Mouse (Mus musculus) heart, postnatal 14 days (tissue): ENCODE data around the gene Cdh24. TPM values are rescaled to one million over a fixed set of nuclear protein-coding genes. Genes with fewer than 3 reads are reported as not detected.

Source experiments
- DNase-seq, 2 experiments: peaks; one replicate each; pipeline ENCODE4 v3.0.0; 2021 to 2022
- intact Hi-C: fragments of 180-260 bp; cut with DNase I; formaldehyde crosslinking; loops from one replicate; pipeline ENCODE4 v1.15.1; 2025
- long read RNA-seq, 2 experiments: library from polyadenylated mRNA; stranded (forward); transcript quantifications; one replicate each; pipeline ENCODE4 v2.0.0; 2021
- total RNA-seq, 2 experiments: library from RNA; stranded (reverse); gene quantifications; 2 replicates each; pipeline ENCODE4 v1.2.3; 2021

Gene Cdh24
- total RNA-seq = 1 to 10 TPM; 1.1 to 1.6 TPM
- long read RNA-seq, experiment 1 = 0 reads
- long read RNA-seq, experiment 2 = 0 reads

DNA sequence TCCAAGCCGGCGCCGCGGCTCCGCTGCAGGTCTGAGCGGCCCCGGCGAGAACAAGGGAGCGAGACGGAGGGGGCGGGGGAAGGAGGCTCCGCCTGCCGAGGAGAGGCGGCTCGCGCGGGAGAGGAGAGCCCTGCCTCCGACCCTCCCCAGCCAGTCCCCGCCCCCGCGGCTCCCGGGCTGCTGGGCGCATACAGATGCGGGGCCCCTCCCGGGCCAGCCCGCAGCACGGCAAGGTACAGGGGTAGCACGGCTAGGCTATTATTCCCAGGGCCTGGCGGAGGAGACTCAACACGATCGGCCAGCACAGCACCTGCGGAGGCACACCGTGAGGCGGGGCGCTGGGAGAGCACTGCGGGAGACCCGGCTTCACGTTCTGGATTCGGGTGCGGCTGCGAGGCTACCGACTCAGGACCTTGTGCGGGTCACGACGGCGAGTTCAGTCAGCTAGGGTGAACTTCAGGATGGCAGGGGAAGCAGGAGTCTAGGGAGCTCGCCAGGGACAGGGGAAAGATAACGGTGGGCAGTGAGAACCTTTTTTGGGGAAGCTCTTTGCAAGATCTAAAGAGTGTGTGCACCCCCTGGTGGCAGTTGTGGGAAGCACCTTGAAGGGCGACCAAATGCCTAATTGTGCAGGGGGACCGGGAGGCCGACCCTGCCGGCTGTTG, at the start of gene Cdh24:
Cdh24 (minus strand) TSS at position 60 of the 665 bp plus-strand sequence.
- intact Hi-C loops = loop anchor here (1.0 to 10.0 kb wide), 4 partner anchors 34 to 577 kb away; partner anchors contain the start of gene 4931414P19Rik
- peak; percentile 89 to 90 for DNase-seq

DNA sequence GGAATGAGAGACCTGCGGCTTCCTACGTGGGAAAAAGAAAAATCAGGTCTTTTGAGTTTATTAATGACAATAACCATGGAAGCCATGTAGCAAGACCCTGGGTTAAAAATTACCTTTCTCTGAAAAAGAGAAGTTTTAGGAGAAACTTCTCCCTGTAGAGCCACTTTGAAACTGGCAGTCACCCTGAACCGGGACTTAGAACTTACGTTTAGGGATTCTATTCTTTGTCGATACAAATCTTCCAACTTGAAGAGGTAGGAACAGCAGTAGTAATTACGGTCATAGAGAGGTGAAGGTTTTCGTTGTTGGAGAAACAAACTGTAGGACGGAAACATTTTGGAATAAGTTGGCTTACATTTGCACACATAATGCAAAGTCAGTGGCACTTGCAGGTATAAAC, 46.1 kb upstream of the Cdh24 start:
- intact Hi-C loops = loop anchor here (5.0 to 10.0 kb wide), 2 partner anchors 35 to 328 kb away; partner anchors contain the start of gene Ngdn
- DNase-seq = no peak

DNA sequence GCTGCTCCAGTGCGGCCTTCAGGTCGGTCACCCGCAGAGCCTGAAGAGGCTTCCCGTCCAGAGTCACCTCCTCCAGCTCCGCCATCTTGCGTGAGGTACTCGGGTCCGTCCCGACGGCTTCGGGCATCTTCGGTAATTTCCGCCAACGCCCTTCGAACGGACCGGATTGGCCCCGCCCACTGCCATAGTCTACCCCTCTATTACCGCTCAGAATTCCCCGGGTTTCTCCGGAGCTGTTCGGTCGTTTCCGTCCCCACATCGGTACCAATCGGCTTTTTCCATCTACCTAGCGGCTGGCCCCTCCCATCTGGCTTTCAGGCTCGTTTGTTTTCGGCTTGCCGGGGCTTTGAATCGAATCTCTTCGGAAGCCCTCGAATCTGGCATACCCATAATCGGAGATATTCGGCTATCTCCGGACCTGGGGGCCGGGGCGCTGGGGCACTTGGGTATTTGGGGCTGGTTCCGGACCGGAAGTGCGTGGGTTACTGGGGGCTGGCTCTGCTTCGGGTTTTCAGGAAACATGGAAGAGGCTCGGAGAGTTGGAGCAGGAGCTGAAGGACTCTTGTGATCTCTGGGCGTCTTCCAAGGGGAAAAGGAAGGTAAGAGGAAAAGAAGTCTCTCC, 45.5 kb upstream of the Cdh24 start, which contains the start of gene Acin1:
Acin1 (minus strand) TSS at position 410 of the 622 bp plus-strand sequence.
- DNase-seq = peak; percentile 100
- intact Hi-C loops = loop anchor here (5.0 to 10.0 kb wide), 2 partner anchors 34 to 328 kb away; partner anchors contain the start of gene Ngdn

DNA sequence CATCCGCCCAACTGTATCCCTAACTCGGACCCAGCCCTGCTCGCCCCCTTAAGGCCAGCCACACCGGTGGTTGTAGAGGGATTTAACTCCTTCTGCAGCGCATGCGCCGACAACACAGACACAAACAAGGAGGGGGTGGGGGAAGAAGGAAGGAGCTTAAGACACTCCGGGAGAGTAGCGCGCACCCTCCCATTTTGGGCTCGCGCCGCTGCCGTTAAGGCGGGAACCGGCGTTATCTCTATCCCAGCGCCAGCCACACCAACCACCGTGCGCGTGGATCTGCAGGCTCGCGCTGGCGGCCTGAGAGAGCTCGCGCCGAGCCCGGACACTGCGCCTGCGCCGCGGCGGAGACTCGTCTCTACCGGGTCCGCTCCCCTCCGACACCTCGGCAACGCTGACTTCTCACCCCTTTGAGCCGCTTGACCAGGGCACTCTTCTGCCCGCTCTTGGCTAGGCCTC, 44.9 kb upstream of the Cdh24 start, which contains the start of gene 1700123O20Rik:
1700123O20Rik (plus strand) TSS at position 154 of the 459 bp plus-strand sequence.
- intact Hi-C loops = loop anchor here (5.0 to 10.0 kb wide), 2 partner anchors 34 to 329 kb away; partner anchors contain the start of gene Ngdn
- DNase-seq = no peak

DNA sequence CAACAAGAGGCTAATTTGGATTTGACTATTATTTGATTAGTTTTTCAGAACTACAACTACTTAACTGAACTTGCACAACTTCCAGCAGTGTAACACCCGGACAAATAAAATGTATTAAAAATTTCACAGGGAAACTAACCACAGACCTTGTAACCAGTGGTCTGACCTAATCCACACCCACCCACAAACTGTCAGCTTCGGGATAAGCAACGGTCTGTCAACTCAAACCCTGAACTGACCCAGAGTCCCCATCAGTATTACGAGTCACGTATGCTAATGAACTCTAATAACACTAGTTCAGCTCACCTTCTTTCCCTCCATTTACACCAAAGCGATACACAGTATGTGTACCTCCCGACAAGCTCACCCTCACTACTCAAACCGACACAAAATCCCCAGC, 44.3 kb upstream of the Cdh24 start:
- intact Hi-C loops = loop anchor here (5.0 to 10.0 kb wide), 2 partner anchors 33 to 329 kb away; partner anchors contain the start of gene Ngdn
- no peak for DNase-seq

DNA sequence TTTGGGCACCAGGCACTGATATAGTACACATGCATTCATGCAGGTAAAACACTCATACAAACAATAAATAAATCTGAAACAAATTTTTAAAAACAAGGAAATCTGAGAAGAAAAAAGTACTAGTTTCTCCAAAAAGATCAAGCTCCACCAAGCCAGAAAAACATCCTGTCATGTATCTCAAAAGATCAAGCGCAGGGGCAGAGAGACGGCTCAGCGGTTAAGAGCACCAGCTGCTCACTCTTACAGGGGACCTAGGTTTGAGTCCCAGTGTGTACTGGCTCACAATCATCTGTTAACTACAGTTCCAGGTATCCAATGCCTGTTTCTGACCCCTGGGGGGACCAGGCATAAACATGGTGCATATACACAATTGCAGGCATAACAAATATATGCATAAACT, 41.2 kb upstream of the Cdh24 start:
- no peak for DNase-seq
- intact Hi-C loops = loop anchor here (10.0 kb wide), 1 partner anchor 332 kb away; the partner anchor contains the start of gene Ngdn

DNA sequence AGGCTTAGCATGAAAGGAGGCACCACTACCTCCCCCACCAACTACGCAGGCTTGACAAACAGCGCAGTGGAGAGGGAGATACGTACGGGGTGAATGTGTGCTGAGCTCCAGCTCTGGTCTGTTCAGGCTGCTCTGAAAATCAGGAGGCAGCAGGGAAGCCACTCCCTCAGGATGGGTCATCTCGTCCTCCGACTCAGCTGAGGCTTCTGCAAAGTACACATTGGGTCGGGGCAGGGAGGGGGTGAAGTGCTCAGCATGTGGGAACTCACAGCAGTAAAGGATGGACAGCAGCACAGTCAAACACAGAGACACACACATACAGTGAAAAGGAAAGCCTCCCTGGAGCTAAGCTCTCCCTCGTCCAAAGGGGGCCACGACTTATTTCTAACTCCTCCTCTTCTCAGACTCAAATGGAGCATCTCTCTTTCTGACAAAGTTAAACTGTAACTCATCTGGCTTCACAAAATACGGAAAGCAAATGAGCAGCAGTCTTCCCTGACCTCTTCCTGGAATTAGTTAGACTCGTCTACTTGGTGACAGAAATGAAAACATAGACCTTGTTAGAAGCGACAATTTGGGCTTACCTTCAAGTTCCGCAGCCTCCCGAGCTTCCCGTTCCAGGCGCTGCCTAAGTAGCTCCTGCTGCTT, 37.6 kb upstream of the Cdh24 start:
- intact Hi-C loops = no loop called here
- DNase-seq = no peak

DNA sequence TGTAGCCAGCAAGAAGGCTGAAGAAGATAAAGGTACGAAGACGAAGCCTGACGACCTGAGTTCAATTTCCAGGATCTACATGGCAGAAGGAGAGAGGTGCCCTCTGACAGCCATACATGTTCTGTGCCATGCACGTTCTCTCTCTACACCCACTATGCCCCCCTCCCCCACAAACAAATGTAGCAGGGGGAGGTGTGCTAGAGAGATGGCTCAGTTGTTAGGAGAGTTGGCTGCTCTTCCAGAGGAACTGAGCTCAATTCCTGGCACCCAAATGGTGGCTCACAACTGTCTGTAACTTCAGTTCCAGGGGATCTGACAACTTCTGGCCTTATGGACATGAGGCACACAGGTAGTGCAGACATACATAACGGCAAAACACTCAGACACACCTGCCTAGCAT, 35.1 kb upstream of the Cdh24 start:
- DNase-seq = no peak
- intact Hi-C loops = no loop called here

DNA sequence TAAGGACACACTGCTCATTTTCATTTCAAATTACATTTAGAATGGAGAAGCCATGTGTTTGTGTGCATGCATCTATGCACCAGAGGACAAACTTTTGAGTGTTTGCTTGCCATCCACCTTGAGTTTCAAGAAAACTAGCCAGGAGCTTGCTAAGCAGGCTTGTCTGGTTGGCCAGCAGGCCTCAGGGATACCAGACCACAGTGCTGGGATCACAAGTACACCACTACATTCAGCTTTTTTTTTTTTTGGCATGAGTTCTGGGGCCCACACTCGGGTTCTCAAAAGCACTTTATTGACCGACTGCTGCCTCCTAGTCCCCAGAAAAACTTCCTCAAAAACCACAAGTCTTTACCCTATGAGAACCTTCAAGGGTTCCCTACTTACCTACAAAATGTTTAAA, 33.2 kb upstream of the Cdh24 start:
- intact Hi-C loops = no loop called here
- no peak for DNase-seq

DNA sequence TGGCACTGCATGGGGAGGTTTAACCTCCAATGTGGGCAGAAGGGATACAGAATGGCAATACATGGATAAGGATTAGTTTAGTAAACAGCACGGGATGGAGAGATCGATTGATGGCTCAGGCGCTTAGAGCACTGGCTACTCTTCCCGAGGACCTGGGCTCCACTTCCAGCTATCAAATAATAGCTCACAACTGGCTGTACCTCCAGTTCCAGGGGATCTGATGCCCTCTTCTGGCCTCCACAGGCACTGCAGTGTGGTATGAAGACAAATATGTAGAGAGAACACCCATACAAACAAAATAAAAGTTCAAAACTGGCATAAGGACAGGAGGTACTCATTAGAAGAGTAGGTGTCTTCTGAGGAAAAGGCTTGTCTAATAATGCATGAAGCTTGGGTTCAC, 28.2 kb upstream of the Cdh24 start:
- DNase-seq = peak; percentile 53 to 65
- intact Hi-C loops = no loop called here

DNA sequence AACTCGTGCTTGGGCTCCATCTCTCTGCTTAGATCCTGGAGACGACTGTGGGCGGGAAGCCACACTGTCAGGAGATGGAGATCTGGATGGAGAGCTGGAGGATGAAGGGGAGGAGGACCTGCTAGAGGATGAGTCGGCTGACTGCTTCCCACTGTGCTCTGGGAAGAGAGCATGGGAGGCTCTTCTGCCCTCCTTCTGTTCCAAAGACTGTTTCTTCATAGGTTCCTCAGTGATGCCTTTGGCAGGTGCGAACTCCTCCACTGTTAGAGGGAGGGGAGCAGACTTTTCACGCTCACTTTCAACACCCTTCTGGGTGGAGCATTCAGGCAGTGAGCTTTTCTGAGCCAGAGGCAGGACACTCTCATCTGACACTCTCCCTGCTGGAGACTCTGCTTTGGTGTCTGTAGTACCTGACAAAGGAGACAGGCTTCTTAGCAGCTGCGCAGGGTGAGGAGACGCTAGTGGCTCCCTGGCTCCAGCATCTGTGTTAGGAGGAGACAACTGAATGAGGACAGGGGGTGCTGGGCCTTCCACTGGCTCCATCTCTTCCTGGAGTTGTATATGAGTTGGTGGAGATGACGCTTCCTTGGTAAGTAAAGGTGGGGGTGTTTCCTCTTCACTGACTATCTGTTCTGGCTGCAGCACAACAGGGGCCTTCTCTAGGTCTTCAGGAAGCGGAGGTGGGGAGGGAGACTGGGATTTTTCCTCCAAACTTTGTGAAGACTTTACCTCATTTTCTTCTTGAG, 23.5 kb upstream of the Cdh24 start:
- no peak for DNase-seq
- intact Hi-C loops = no loop called here

DNA sequence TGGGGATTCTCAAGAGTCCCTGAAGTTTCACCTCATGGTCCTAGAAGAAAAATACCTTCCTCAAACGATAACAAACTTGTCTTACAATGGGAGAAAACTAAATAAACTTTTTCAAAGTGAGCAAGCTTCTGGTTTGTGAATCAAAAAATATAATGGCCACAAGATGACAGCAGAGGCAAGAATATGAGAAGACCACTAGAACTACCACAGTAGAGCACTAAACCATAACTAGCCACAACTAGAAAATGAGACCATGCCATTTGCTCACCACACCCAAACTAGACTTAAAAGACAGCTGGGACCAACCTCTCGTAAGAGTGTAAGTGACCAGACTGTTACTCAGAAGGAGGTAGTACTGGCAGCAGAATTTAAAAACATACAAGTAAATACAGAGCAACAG, 18.8 kb upstream of the Cdh24 start:
- intact Hi-C loops = loop anchor here (2.0 kb wide), 1 partner anchor 41 kb away; no protein-coding TSS in a partner anchor
- no peak for DNase-seq

DNA sequence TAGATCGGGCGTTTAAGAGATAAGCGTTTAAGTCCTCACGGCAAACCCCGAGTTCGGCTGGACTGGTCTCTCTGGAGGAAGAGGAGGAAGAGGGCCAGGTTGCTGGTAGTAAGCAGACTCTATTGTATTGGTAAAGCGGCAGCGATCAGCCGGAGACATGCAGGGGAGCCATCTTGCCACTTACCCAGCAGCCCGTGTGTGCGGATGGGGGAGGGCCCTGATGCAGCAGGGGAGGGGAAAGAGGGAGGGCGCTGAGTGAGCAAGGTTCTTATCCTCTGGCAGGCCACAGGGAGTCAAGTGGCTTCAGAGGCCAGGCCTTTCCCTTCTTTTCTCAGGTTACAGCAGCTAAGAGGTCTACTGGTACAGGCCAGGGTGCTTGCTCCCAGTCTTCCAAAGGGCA, 12.3 kb upstream of the Cdh24 start:
- intact Hi-C loops = loop anchor here (5.0 kb wide), 1 partner anchor 34 kb away; the partner anchor contains the start of genes 1700123O20Rik and Acin1
- DNase-seq = peak; percentile 82 to 87

DNA sequence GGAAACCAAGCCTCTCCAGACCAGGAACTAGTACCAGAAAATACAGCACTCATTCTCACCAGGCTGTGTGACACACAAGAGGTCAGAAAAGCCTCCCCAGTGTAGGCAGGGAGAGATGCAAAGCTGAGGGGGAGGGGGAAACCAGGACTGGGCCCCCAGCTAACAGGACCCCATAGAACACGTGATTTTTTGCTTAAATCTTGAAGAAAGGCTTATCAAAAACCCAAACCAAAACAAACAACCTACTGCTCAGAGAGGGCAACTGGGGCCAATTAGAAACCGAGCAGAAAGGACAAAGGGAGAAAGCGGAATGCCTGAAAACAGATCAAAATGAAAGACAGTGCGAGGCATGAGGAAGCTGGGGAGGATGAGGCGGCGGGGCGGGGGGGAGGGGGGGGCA, 11.6 kb upstream of the Cdh24 start:
- intact Hi-C loops = loop anchor here (5.0 kb wide), 1 partner anchor 35 kb away; the partner anchor contains the start of genes 1700123O20Rik and Acin1
- no peak for DNase-seq

DNA sequence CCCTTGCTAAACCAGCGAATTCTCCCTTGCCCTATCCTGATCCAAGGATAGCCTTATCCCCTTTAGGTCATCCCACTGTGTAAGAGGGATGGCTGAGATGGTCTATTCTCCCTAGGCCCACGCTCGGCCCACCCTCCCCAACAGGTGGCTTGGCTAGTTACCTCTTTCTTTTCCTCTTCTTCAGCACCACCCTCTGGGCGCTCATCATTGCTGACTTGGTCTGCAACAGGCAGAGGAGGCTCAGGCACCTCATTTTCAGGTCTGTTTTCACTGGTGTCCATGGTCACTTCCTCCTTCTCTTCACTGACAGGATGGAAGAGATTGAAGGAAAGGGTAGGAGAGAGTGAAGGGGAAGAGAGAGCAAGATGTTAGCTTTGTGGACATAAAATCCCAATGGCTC, 10.4 kb upstream of the Cdh24 start:
- intact Hi-C loops = loop anchor here (2.0 to 5.0 kb wide), 2 partner anchors 36 to 49 kb away; partner anchors contain the start of genes 1700123O20Rik and Acin1

DNA sequence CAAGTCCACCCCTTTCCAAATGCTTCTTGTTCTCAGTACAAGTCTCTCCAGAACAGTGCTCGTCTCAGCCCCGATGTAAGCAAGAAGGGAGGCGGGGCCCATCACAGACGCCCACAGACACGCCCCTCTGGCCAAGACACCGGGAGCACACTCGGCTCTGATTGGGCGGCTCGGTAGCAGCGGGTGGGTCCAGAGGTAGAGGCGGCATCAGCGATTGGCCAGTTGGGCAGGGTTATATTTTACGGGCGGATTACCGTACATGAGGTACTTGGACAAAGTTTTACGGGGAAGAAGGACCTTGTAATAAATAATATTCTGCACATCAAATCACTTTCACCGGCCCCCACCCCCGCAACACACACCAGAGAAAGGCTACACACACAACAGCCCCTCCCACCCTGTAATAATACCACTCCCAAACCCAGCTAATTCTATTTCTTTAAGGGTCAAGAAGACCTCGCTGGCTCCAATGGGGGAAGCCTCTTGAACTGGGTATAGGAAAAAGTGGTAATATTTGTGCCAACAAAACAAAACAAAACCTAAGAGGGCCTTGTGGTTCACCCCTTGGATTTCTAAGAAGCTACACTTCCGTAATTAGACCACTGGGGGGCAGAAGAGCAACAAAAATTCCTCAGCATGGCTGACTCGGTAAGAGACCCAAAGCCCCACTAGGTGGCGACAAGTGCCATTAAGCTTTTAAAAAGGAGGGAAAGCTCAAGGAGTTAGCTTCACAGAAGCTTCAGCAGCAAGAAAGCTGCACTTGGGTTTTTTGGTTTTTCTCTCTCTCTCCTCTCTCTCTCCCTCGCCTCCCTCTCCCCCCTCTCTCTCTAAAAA, 9.7 kb upstream of the Cdh24 start:
- peak; percentile 81 to 89 for DNase-seq
- intact Hi-C loops = loop anchor here (2.0 to 5.0 kb wide), 2 partner anchors 36 to 50 kb away; partner anchors contain the start of genes 1700123O20Rik and Acin1

More for the DNA sequence above, 10.4 kb upstream of the Cdh24 start:
- no peak for DNase-seq

DNA sequence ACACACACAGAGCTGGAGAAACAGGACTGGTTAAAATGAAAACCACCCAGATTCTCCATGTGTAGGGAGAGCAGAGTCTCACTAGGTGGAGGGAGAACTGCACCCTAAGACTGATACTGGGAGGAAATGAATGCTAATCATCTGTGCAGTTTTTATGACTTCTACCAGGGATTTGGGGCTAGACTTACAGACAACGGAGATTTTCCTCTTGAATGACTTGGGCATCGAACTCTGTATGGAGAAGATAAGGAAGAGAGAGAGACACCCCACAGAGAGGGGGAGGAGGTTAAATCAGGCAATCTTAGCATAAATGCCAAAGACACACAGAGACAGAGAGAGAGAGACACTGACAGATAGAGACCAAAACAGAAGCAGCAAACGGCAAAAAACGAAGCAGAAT, 6.7 kb upstream of the Cdh24 start:
- intact Hi-C loops = loop anchor here (10.0 kb wide), 1 partner anchor 583 kb away; no protein-coding TSS in a partner anchor
- DNase-seq = no peak

DNA sequence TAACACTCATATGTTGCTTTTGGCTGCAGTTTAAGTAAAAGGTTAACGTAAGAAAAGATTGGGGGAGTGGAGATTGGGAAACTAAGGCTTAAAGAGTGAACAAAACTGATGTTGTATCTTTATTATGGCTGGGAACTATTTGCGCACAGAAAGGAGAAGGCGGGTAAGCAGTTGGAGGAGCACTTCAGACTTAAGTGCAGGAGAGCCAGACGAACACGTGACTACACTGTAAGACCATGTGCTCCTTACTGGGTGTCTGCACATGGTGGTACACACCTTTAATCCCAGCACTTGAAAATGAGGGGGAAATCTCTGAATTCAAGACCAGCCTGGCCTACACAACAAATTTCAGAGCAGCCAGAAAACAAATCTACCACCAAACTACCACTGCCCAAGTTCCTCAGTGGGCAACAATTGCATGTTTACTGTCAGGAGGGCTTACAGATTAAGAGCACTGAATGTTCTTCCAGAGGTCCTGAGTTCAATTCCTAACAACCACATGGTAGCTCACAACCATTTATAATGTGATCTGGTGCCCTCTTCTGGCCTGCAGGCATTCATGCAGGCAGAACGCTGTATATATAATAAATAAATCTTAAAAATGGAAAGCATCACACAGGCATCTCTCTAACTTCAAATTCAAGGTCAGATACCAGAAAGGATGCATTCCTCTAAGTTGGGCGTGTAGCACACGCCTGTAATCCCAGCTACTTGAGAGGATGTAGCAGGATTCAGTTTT, 5.9 kb upstream of the Cdh24 start:
- DNase-seq = no peak
- intact Hi-C loops = loop anchor here (10.0 kb wide), 1 partner anchor 582 kb away; no protein-coding TSS in a partner anchor
